Mouse (Mus musculus) hindbrain, embryonic 14.5 days (tissue): Measurements from ENCODE around the gene Sirt7. TPM values are rescaled to one million over a fixed set of nuclear protein-coding genes. Genes with fewer than 3 reads are reported as not detected.

Experiments used
- ATAC-seq: fragments of 200-750 bp; cut with Nextera tagmentation; 2 replicates; pipeline ENCODE4 v1.8.0; 2017; ENCODE audit warnings: moderate number of reproducible peaks, mild to moderate bottlenecking, moderate TSS enrichment, moderate library complexity; ENCODE audit not compliant: low FRiP score
- DNase-seq: peaks from one replicate; pipeline ENCODE4 v3.0.0-alpha.2; 2015; ENCODE audit warnings: low spot score
- H3K27ac ChIP-seq: fragments of 300-500 bp; sonication (generic); 2 replicates; pipeline ENCODE4 v1.5.1; 2014; ENCODE audit warnings: mild to moderate bottlenecking, moderate library complexity
- H3K27me3 ChIP-seq: fragments of 300-500 bp; sonication (generic); 2 replicates; pipeline ENCODE4 v1.6.1; 2014; ENCODE audit warnings: mild to moderate bottlenecking, low read length, mixed read lengths; ENCODE audit not compliant: control insufficient read depth, insufficient read depth
- H3K36me3 ChIP-seq: fragments of 300-500 bp; sonication (generic); replicated peaks from 2 replicates; pipeline ENCODE4 v1.6.1; 2014; ENCODE audit not compliant: control insufficient read depth, insufficient read depth
- H3K4me1 ChIP-seq: fragments of 300-500 bp; sonication (generic); replicated peaks from 2 replicates; pipeline ENCODE4 v1.6.1; 2014; ENCODE audit warnings: antibody characterized with exemption, low read length, mixed read lengths; ENCODE audit not compliant: control insufficient read depth, insufficient read depth
- H3K4me2 ChIP-seq: fragments of 300-500 bp; sonication (generic); replicated peaks from 2 replicates; pipeline ENCODE4 v1.6.1; 2014; ENCODE audit warnings: mild to moderate bottlenecking, moderate library complexity
- H3K4me3 ChIP-seq: fragments of 300-500 bp; sonication (generic); replicated peaks from 2 replicates; pipeline ENCODE4 v1.5.1; 2014; ENCODE audit warnings: mild to moderate bottlenecking, low read length
- H3K9ac ChIP-seq: fragments of 300-500 bp; sonication (generic); 2 replicates; pipeline ENCODE4 v1.6.1; 2014
- H3K9me3 ChIP-seq: fragments of 300-500 bp; sonication (generic); 2 replicates; pipeline ENCODE4 v1.6.1; 2016; ENCODE audit warnings: low read length; ENCODE audit not compliant: control insufficient read depth
- WGBS: fragments of 180-500 bp; shearing (Covaris S2); extraction: QIAGEN DNeasy Blood & Tissue Kit; methylation state at CpG from one replicate; pipeline ENCODE4 v1.1.7; 2014; 5-methylcytosine and 5-hydroxymethylcytosine counted together
- polyA plus RNA-seq: library from polyadenylated mRNA; unstranded; fragments of >200 nt; fragmentation: Nextera tagmentation; extraction: Ambion mirVana; gene quantifications from 2 replicates; pipeline ENCODE4 v1.2.1, GENCODE M21; 2014

Gene Sirt7
- polyA plus RNA-seq, 1 experiment from 2014 or later: 37.0 TPM

- DNase-seq: no peak
- Histone ChIP-seq H3K27ac (0 out of 2 replicates have a peak overlapping the region, but pooled peaks have one; percentile 32), H3K4me1 (peaks cover 33% of the 10 kb centered on the region), H3K9ac (peak overlapping the region; percentile 90), H3K36me3 (peaks cover 27% of the 10 kb centered on the region), H3K4me2 (peak overlapping the region; percentile 94; the same call in 1 of the 2 replicates), H3K4me3 (peak overlapping the region; percentile 89; the same call in 1 of the 2 replicates), H3K9me3 (no peaks in the 10 kb centered on the region), H3K27me3 (no peaks in the 10 kb centered on the region)
- WGBS: 39% methylated on average over 7 of the region's 7 CpGs
- ATAC-seq: no peak
Measured at GRCm38 (mm10) chr11:120630881-120631725, 6.1 kb upstream of the Sirt7 start.

DNA sequence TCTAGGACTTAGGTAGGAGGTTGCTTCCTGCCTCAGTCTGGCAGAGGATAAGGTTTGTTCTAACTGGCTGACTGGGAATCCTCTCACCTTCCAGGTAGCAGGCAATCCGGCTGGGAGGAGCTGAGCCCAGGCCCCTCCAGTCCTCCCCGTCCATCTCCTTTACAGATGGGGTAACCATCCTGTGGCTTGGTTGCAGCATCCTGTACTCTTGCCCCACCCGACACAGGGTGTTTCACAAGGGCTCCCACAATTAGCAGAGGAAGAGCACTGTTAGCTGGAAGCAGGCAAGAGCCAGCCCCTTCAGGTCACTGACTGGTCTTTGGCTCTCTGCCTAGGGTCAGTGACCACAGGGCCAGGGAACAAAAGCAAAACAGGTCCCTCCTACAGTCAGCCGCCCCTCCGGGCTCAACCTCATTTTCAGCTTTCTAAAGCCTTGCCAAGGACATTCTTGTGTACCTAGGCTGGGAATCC, 5.4 kb upstream of the Sirt7 start:
- Histone ChIP-seq H3K27me3 (no peaks in the 10 kb centered on the region), H3K4me2 (peak overlapping the region; percentile 35), H3K9me3 (no peaks in the 10 kb centered on the region), H3K9ac (peak overlapping the region; percentile 36; the same call in 1 of the 2 replicates), H3K36me3 (peaks cover 27% of the 10 kb centered on the region), H3K4me3 (no peak overlapping the region), H3K27ac (peak overlapping the region; percentile 51), H3K4me1 (peaks cover 35% of the 10 kb centered on the region)
- WGBS: 37% methylated on average over 5 of the region's 5 CpGs
- ATAC-seq (no peak), DNase-seq (no peak)

DNA sequence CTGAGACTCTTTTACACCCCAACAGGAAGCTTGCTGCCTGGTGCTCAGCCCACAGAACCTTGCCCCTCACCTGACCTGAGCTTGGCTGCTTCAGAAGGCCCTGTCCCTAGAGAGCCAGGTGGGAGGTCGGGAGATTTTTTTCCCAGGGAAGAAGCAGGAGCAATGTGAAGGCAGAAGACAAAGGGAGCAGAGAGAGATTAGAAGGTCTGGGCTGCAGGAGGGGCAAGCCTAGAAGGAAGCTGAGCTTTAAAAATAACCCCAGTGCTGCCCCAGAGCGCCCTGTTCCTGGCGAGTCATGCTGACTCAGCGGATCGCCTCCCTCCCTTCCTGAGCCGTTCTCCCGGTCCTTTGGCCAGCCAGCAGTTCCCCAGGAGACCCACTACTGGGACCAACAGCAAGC, 4.9 kb upstream of the Sirt7 start:
- Histone ChIP-seq H3K4me1 (peaks cover 40% of the 10 kb centered on the region), H3K36me3 (peaks cover 27% of the 10 kb centered on the region), H3K27ac (peak overlapping the region; percentile 51), H3K27me3 (no peaks in the 10 kb centered on the region), H3K9ac (peak overlapping the region; percentile 36; the same call in 1 of the 2 replicates), H3K4me2 (peak overlapping the region; percentile 35; the same call in 1 of the 2 replicates), H3K9me3 (no peaks in the 10 kb centered on the region), H3K4me3 (no peak overlapping the region)
- 36% methylated on average over 7 of the region's 7 CpGs for WGBS
- ATAC-seq: no peak
- no peak for DNase-seq

GRCm38 (mm10) chr11:120629341-120629730, 4.3 kb upstream of the Sirt7 start:
- 75% methylated on average over 23 of the region's 23 CpGs for WGBS
- Histone ChIP-seq H3K9me3 (no peaks in the 10 kb centered on the region), H3K27ac (no peak overlapping the region), H3K4me1 (peaks cover 41% of the 10 kb centered on the region), H3K9ac (no peak overlapping the region), H3K36me3 (peaks cover 27% of the 10 kb centered on the region), H3K4me2 (no peak overlapping the region), H3K4me3 (no peak overlapping the region), H3K27me3 (no peaks in the 10 kb centered on the region)
- DNase-seq (no peak), ATAC-seq (no peak)

GRCm38 (mm10) chr11:120628601-120629340, 3.7 kb upstream of the Sirt7 start:
- Histone ChIP-seq H3K4me2 (no peak overlapping the region), H3K27me3 (no peaks in the 10 kb centered on the region), H3K27ac (no peak overlapping the region), H3K9ac (no peak overlapping the region), H3K4me1 (peaks cover 47% of the 10 kb centered on the region), H3K9me3 (no peaks in the 10 kb centered on the region), H3K4me3 (no peak overlapping the region), H3K36me3 (peaks cover 27% of the 10 kb centered on the region)
- ATAC-seq: no peak
- DNase-seq: no peak
- 93% methylated on average over 23 of the region's 23 CpGs for WGBS

- Histone ChIP-seq H3K4me3 (no peak overlapping the region), H3K9ac (no peak overlapping the region), H3K4me2 (no peak overlapping the region), H3K27me3 (no peaks in the 10 kb centered on the region), H3K4me1 (peaks cover 52% of the 10 kb centered on the region), H3K9me3 (no peaks in the 10 kb centered on the region), H3K36me3 (peaks cover 35% of the 10 kb centered on the region), H3K27ac (no peak overlapping the region)
- ATAC-seq: no peak
- no peak for DNase-seq
- WGBS: 84% methylated on average over 22 of the region's 22 CpGs
Measured at GRCm38 (mm10) chr11:120627468-120628300, 2.6 kb upstream of the Sirt7 start.

GRCm38 (mm10) chr11:120626785-120627467, 1.9 kb upstream of the Sirt7 start:
- Histone ChIP-seq H3K4me2 (no peak overlapping the region), H3K9ac (no peak overlapping the region), H3K9me3 (no peaks in the 10 kb centered on the region), H3K4me3 (no peak overlapping the region), H3K27me3 (no peaks in the 10 kb centered on the region), H3K27ac (no peak overlapping the region), H3K36me3 (peaks cover 41% of the 10 kb centered on the region), H3K4me1 (peaks cover 46% of the 10 kb centered on the region)
- no peak for ATAC-seq
- 93% methylated on average over 11 of the region's 11 CpGs for WGBS
- no peak for DNase-seq

DNA sequence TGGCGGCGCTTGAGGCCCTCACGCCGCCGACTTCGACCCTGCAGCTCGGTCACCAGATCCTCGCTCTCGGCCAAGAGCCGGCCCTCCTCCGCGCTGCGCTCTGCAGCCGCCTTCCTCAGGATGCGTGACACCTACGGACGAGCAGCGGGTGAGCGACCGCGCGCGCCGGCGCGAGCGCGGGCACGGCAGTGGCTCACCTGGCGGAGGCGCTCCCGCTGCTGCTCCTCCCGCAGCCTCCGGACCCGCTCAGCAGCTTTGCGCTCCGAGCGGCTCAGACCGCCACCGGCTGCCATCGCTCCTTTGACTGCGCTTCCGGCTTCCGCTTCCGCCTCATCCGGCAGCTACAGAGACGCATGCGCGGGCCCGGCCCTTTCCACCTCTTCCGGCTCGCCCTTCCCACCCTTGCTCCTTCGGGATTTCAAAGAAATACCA, 344 bp downstream of the Sirt7 start:
- no peaks in the 10 kb centered on the region for H3K27me3 ChIP-seq
- DNase-seq (peak; percentile 83), ATAC-seq (peak; percentile 81)
- H3K36me3 ChIP-seq: peaks cover 63% of the 10 kb centered on the region
- peak overlapping the region; percentile 76 for H3K4me3 ChIP-seq
- H3K4me2 ChIP-seq: peak overlapping the region; percentile 95
- WGBS: under 1% methylated on average over 45 of the region's 53 CpGs
- peaks cover 26% of the 10 kb centered on the region for H3K4me1 ChIP-seq
- peak overlapping the region; percentile 66 for H3K27ac ChIP-seq
- H3K9me3 ChIP-seq: no peaks in the 10 kb centered on the region
- peak overlapping the region; percentile 69 for H3K9ac ChIP-seq
